ENCODE assay signal across 8 mouse cellular contexts in the genomic region with DNA sequence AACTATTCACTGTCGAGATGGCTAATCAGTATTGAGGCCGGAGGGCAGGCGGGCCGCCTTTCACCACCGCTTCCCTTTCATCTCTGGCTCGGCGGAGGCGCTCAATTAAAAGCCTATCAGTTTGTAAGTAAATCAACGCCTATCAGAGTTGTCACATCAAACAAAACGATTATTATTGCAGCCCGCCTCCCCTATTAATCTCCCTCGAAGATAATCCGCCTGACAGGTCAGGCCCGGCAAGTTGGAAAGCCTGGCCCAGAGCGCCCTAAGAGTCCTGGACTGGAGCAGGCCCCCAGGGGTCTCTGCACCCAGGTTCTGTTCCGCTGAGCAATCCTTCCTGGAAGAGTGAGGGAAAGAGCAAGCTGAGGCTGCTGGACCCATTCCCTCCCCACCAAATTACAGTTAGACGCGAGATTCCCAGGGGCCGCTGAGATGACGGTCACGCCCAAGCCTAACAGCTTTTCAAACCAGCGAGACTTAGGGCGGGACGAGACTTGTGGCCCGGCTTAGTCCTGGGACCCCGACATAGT. TPM values are rescaled to one million over a fixed set of nuclear protein-coding genes. Genes with fewer than 3 reads are reported as not detected.
DNase-seq lines count a peak whose midpoint lies in the region; ATAC-seq and TF ChIP-seq lines count a peak whose summit lies in the region.

No protein-coding gene starts in this region.

- H3K9me3 ChIP-seq in embryonic facial prominence, embryonic 15.5 days (replicated peaks), result no peaks in the 10 kb centered on the region
- no peaks in the 10 kb centered on the region for H3K9me3 ChIP-seq in hindbrain, embryonic 11.5 days (ENCODE audit: control insufficient read depth, low read length)
- H3K9me3 ChIP-seq in limb, embryonic 14.5 days (ENCODE audit: control insufficient read depth, low read length), result no peaks in the 10 kb centered on the region
- H3K9me3 ChIP-seq in midbrain, postnatal 0 days (ENCODE audit: low read length), result no peaks in the 10 kb centered on the region

- DNase-seq in adrenal gland, adult (ENCODE audit: inconsistent age in 2 of 2, low spot score in 1 of 2), result peak; percentile 86 to 96
- DNase-seq in hindbrain, embryonic 11.5 days (ENCODE audit: low spot score), result peak; percentile 83
- DNase-seq in limb, embryonic 14.5 days (ENCODE audit: low spot score), result peak; percentile 77
- DNase-seq in midbrain, postnatal 0 days (ENCODE audit: low spot score), result peak; percentile 33
- no peak for DNase-seq in T-cell, adult 2 months (ENCODE audit: low spot score)
- DNase-seq in cerebellum, postnatal 4 days (ENCODE audit: low spot score in 2 of 2), result no peak
- DNase-seq in left cerebral cortex, adult 8-10 months (ENCODE audit: low spot score in 2 of 2), result no peak

- peak overlapping the region; percentile 59 for H3K9ac ChIP-seq in embryonic facial prominence, embryonic 15.5 days
- H3K9ac ChIP-seq in hindbrain, embryonic 11.5 days (ENCODE audit: low read depth, low read length), result peak overlapping the region; percentile 27; the same call in 1 of the 2 replicates
- H3K9ac ChIP-seq in limb, embryonic 14.5 days (ENCODE audit: low read depth, low read length, severe bottlenecking), result peak overlapping the region; percentile 95
- H3K9ac ChIP-seq in midbrain, postnatal 0 days (replicated peaks; ENCODE audit: low read length, poor library complexity, severe bottlenecking), result no peak overlapping the region

- no peak for ATAC-seq in embryonic facial prominence, embryonic 15.5 days (ENCODE audit: insufficient number of reproducible peaks, low FRiP score, low TSS enrichment, low read depth)
- ATAC-seq in hindbrain, embryonic 11.5 days (ENCODE audit: low FRiP score), result peak; percentile 13; the same call in 1 of the 2 replicates
- ATAC-seq in limb, embryonic 14.5 days (ENCODE audit: low FRiP score, low read depth), result no peak
- ATAC-seq in midbrain, postnatal 0 days (ENCODE audit: low FRiP score), result no peak

- no peak for TF ChIP-seq POLR2A in limb, embryonic 14.5 days (IDR thresholded peaks at IDR 0.05; ENCODE audit: borderline replicate concordance, extremely low read depth, insufficient read depth, insufficient read length)

- H3K36me3 ChIP-seq in embryonic facial prominence, embryonic 15.5 days, result no peaks in the 10 kb centered on the region
- H3K36me3 ChIP-seq in hindbrain, embryonic 11.5 days (ENCODE audit: control insufficient read depth, insufficient read depth, low read length), result no peaks in the 10 kb centered on the region
- H3K36me3 ChIP-seq in limb, embryonic 14.5 days (ENCODE audit: control insufficient read depth, insufficient read depth, low read length), result peaks cover 2% of the 10 kb centered on the region; the same call in 1 of the 2 replicates
- no peaks in the 10 kb centered on the region for H3K36me3 ChIP-seq in midbrain, postnatal 0 days (ENCODE audit: insufficient read depth, low read length)

- H3K4me2 ChIP-seq in embryonic facial prominence, embryonic 15.5 days (replicated peaks), result peak overlapping the region; percentile 73
- H3K4me2 ChIP-seq in hindbrain, embryonic 11.5 days (replicated peaks; ENCODE audit: low read depth, low read length), result peak overlapping the region; percentile 83
- H3K4me2 ChIP-seq in limb, embryonic 14.5 days (replicated peaks; ENCODE audit: low read depth, low read length, severe bottlenecking), result peak overlapping the region; percentile 72
- H3K4me2 ChIP-seq in midbrain, postnatal 0 days (ENCODE audit: low read depth, low read length, poor library complexity, severe bottlenecking), result peak overlapping the region; percentile 26

- WGBS in embryonic facial prominence, embryonic 15.5 days, result 10% methylated on average over 26 of the region's 26 CpGs
- under 1% methylated on average over 26 of the region's 26 CpGs for WGBS in hindbrain, embryonic 11.5 days
- 9% methylated on average over 26 of the region's 26 CpGs for WGBS in limb, embryonic 14.5 days
- WGBS in midbrain, postnatal 0 days, result 6% methylated on average over 26 of the region's 26 CpGs

- peak overlapping the region; percentile 77 for H3K4me3 ChIP-seq in embryonic facial prominence, embryonic 15.5 days (replicated peaks)
- H3K4me3 ChIP-seq in hindbrain, embryonic 11.5 days (ENCODE audit: low read depth, low read length), result peak overlapping the region; percentile 94
- H3K4me3 ChIP-seq in limb, embryonic 14.5 days (replicated peaks; ENCODE audit: low read length), result peak overlapping the region; percentile 91
- H3K4me3 ChIP-seq in midbrain, postnatal 0 days (ENCODE audit: low read depth, low read length), result no peak overlapping the region

- peak overlapping the region; percentile 98 for H3K27ac ChIP-seq in embryonic facial prominence, embryonic 15.5 days (replicated peaks)
- peak overlapping the region; percentile 74 for H3K27ac ChIP-seq in hindbrain, embryonic 11.5 days (ENCODE audit: low read depth, low read length)
- H3K27ac ChIP-seq in limb, embryonic 14.5 days (replicated peaks; ENCODE audit: low read depth, low read length), result peak overlapping the region; percentile 85
- H3K27ac ChIP-seq in midbrain, postnatal 0 days (ENCODE audit: low read depth, low read length), result no peak overlapping the region

- 0 out of 2 replicates have a peak, but pooled peaks cover 2% of the 10 kb centered on the region for H3K27me3 ChIP-seq in embryonic facial prominence, embryonic 15.5 days
- H3K27me3 ChIP-seq in hindbrain, embryonic 11.5 days (ENCODE audit: control insufficient read depth, insufficient read depth, low read length), result peaks cover 14% of the 10 kb centered on the region; the same call in 1 of the 2 replicates
- peaks cover 31% of the 10 kb centered on the region; the same call in 1 of the 2 replicates for H3K27me3 ChIP-seq in limb, embryonic 14.5 days (ENCODE audit: control insufficient read depth, insufficient read depth, low read length)
- peaks cover 40% of the 10 kb centered on the region for H3K27me3 ChIP-seq in midbrain, postnatal 0 days (ENCODE audit: insufficient read depth, low read length)

- no peak for TF ChIP-seq CTCF in midbrain, postnatal 0 days (IDR thresholded peaks at IDR 0.05)

- peaks cover 32% of the 10 kb centered on the region for H3K4me1 ChIP-seq in embryonic facial prominence, embryonic 15.5 days
- peaks cover 8% of the 10 kb centered on the region for H3K4me1 ChIP-seq in hindbrain, embryonic 11.5 days (replicated peaks; ENCODE audit: control insufficient read depth, insufficient read depth, low read length)
- peaks cover 26% of the 10 kb centered on the region; the same call in 1 of the 2 replicates for H3K4me1 ChIP-seq in limb, embryonic 14.5 days (ENCODE audit: control insufficient read depth, insufficient read depth, low read length)
- peaks cover 16% of the 10 kb centered on the region for H3K4me1 ChIP-seq in midbrain, postnatal 0 days (ENCODE audit: insufficient read depth, low read length)

RNA-seq across cellular contexts. Expression of gene Zfp503, which starts 1.9 kb away (rescaled TPM):
- polyA plus RNA-seq in embryonic facial prominence, embryonic 15.5 days (2015; fragmentation: Nextera tagmentation; extraction: Ambion mirVana), result 26.1 and 27.0 TPM in 2 replicates
- 11.8 and 15.4 TPM in 2 replicates for polyA plus RNA-seq in hindbrain, embryonic 11.5 days (2014; fragmentation: Nextera tagmentation; extraction: Ambion mirVana)
- polyA plus RNA-seq in limb, embryonic 14.5 days (2012; rRNA removed), result 45.1 and 73.1 TPM in 2 replicates
- 15.3 and 17.6 TPM in 2 replicates for polyA plus RNA-seq in limb, embryonic 14.5 days (2014; fragmentation: Nextera tagmentation; extraction: Ambion mirVana)
- total RNA-seq in midbrain, postnatal 0 days (2014; rRNA removed), result 9.1 and 10.1 TPM in 2 replicates
- 4.2 and 4.3 TPM in 2 replicates for polyA plus RNA-seq in midbrain, postnatal 0 days (2015; fragmentation: Nextera tagmentation; extraction: Ambion mirVana)
- 1 to 10 TPM; 3.7 to 6.1 (median 5.1) TPM for total RNA-seq in left cerebral cortex, adult 8-10 months (2022)

RNA-seq across cellular contexts. Expression of gene Lrmda, which starts 28.2 kb away (rescaled TPM):
- polyA plus RNA-seq in embryonic facial prominence, embryonic 15.5 days (2015; fragmentation: Nextera tagmentation; extraction: Ambion mirVana), result 0.39 and 0.64 TPM in 2 replicates
- 0.20 and 0.91 TPM in 2 replicates for polyA plus RNA-seq in hindbrain, embryonic 11.5 days (2014; fragmentation: Nextera tagmentation; extraction: Ambion mirVana)
- 0.08 and 0.13 TPM in 2 replicates for polyA plus RNA-seq in limb, embryonic 14.5 days (2012; rRNA removed)
- polyA plus RNA-seq in limb, embryonic 14.5 days (2014; fragmentation: Nextera tagmentation; extraction: Ambion mirVana), result 0.35 and 0.72 TPM in 2 replicates
- not detected in 2 replicates for total RNA-seq in midbrain, postnatal 0 days (2014; rRNA removed)
- polyA plus RNA-seq in midbrain, postnatal 0 days (2015; fragmentation: Nextera tagmentation; extraction: Ambion mirVana), result 0.34 and 0.35 TPM in 2 replicates
- 1 to 10 TPM; 1.2 to 2.4 (median 1.3) TPM for total RNA-seq in left cerebral cortex, adult 8-10 months (2022)

Comparison
In these comparisons a context has a peak if more than half of its experiments do, and no peak if none do; other contexts are left out.
1. DNase-seq: peak in adrenal gland, adult (2 of 2), hindbrain, embryonic 11.5 days (single experiment), limb, embryonic 14.5 days (single experiment) and midbrain, postnatal 0 days (single experiment); none in T-cell, adult 2 months (single experiment), cerebellum, postnatal 4 days (0 of 2) and left cerebral cortex, adult 8-10 months (0 of 2).
2. H3K4me2 ChIP-seq: peak in every context shown above with its lines; median percentile 83 in hindbrain, embryonic 11.5 days; 73 in embryonic facial prominence, embryonic 15.5 days; 72 in limb, embryonic 14.5 days; 26 in midbrain, postnatal 0 days.